In the genomic region with DNA sequence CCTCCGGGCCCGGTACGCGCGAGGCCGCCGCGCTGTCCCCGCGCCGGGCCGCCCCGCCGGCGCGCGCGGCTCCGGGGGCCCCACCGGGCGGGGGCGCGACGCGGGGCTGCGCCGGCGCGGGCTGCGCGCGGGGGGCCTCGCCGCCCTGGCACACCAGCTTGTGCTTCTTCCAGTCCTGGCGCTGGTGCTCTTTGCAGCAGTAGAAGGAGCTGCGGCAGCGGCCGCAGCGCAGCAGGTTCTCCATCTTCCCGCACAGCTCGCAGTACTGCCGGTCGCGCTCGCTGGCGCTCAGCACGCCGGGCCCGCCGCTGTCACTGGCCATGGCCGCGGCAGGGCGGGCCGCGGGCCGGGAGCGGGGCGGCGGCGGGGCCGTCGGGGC, we compare ENCODE assay signal across 8 mouse cellular contexts. TPM values are rescaled to one million over a fixed set of nuclear protein-coding genes. Genes with fewer than 3 reads are reported as not detected.
A peak's percentile ranks its signal among the peaks of the same experiment; 100 is the strongest.
DNase-seq lines count a peak whose midpoint lies in the region; ATAC-seq lines count a peak whose summit lies in the region.

No protein-coding gene starts in this region.

- peak overlapping the region; percentile 90 for H3K4me3 ChIP-seq in forebrain, embryonic 15.5 days
- H3K4me3 ChIP-seq in limb, embryonic 15.5 days: peak overlapping the region; percentile 86
- peak overlapping the region; percentile 93 for H3K4me3 ChIP-seq in neural tube, embryonic 14.5 days (ENCODE audit: low read depth, low read length)

- no peaks in the 10 kb centered on the region for H3K36me3 ChIP-seq in forebrain, embryonic 15.5 days
- no peaks in the 10 kb centered on the region for H3K36me3 ChIP-seq in limb, embryonic 15.5 days
- H3K36me3 ChIP-seq in neural tube, embryonic 14.5 days (ENCODE audit: control insufficient read depth, insufficient read depth, low read length): no peaks in the 10 kb centered on the region

- ATAC-seq in forebrain, embryonic 15.5 days (replicated peaks): peak; percentile 15; the same call in 1 of the 2 replicates
- no peak; the same call in 1 of the 2 replicates for ATAC-seq in limb, embryonic 15.5 days (ENCODE audit: insufficient number of reproducible peaks, low FRiP score, low TSS enrichment, low read depth)
- ATAC-seq in neural tube, embryonic 14.5 days (ENCODE audit: low read depth): peak; percentile 31

- no peaks in the 10 kb centered on the region for H3K27me3 ChIP-seq in forebrain, embryonic 15.5 days
- no peaks in the 10 kb centered on the region for H3K27me3 ChIP-seq in limb, embryonic 15.5 days
- H3K27me3 ChIP-seq in neural tube, embryonic 14.5 days (ENCODE audit: control insufficient read depth, insufficient read depth, low read length): no peaks in the 10 kb centered on the region

- peak overlapping the region; percentile 83 for H3K4me2 ChIP-seq in forebrain, embryonic 15.5 days (replicated peaks)
- peak overlapping the region; percentile 86 for H3K4me2 ChIP-seq in limb, embryonic 15.5 days
- peak overlapping the region; percentile 80 for H3K4me2 ChIP-seq in neural tube, embryonic 14.5 days (ENCODE audit: low read depth, low read length)

- H3K27ac ChIP-seq in forebrain, embryonic 15.5 days (replicated peaks): peak overlapping the region; percentile 96
- H3K27ac ChIP-seq in limb, embryonic 15.5 days: peak overlapping the region; percentile 96
- peak overlapping the region; percentile 97 for H3K27ac ChIP-seq in neural tube, embryonic 14.5 days (ENCODE audit: low read depth, low read length)

- peaks cover 49% of the 10 kb centered on the region for H3K4me1 ChIP-seq in forebrain, embryonic 15.5 days
- peaks cover 45% of the 10 kb centered on the region for H3K4me1 ChIP-seq in limb, embryonic 15.5 days
- H3K4me1 ChIP-seq in neural tube, embryonic 14.5 days (ENCODE audit: control insufficient read depth, insufficient read depth, low read length): peaks cover 34% of the 10 kb centered on the region

- WGBS in forebrain, embryonic 15.5 days: under 1% methylated on average over 60 of the region's 62 CpGs
- 2% methylated on average over 50 of the region's 62 CpGs for WGBS in limb, embryonic 15.5 days
- WGBS in neural tube, embryonic 14.5 days: under 1% methylated on average over 47 of the region's 62 CpGs

- no peaks in the 10 kb centered on the region for H3K9me3 ChIP-seq in forebrain, embryonic 15.5 days
- H3K9me3 ChIP-seq in limb, embryonic 15.5 days: no peaks in the 10 kb centered on the region
- H3K9me3 ChIP-seq in neural tube, embryonic 14.5 days (ENCODE audit: control insufficient read depth, low read length): no peaks in the 10 kb centered on the region

- peak; percentile 37 for DNase-seq in adrenal gland, postnatal 10 days
- DNase-seq in adrenal gland, adult 8-10 months: no peak
- peak; percentile 49 for DNase-seq in right cerebral cortex, postnatal 14 days
- no peak for DNase-seq in right cerebral cortex, adult 2 months (ENCODE audit: low spot score in 2 of 2)
- no peak for DNase-seq in urinary bladder, postnatal 25 days (ENCODE audit: low spot score)

- peak overlapping the region; percentile 82 for H3K9ac ChIP-seq in forebrain, embryonic 15.5 days (replicated peaks)
- peak overlapping the region; percentile 87 for H3K9ac ChIP-seq in limb, embryonic 15.5 days
- H3K9ac ChIP-seq in neural tube, embryonic 14.5 days (replicated peaks; ENCODE audit: low read depth, low read length): peak overlapping the region; percentile 97

RNA-seq across cellular contexts. Expression of a gene that starts 0.4 kb away (rescaled TPM):
- 10 to 100 TPM; 66.9 to 73.0 TPM for total RNA-seq in adrenal gland, postnatal 10 days (2021)
- 10 to 100 TPM; 48.2 to 56.7 (median 50.9) TPM for total RNA-seq in adrenal gland, adult 8-10 months (2022)
- polyA plus RNA-seq in forebrain, embryonic 15.5 days (2015; fragmentation: Nextera tagmentation; extraction: Ambion mirVana): 20.0 and 20.9 TPM in 2 replicates
- 13.4 and 16.5 TPM in 2 replicates for polyA plus RNA-seq in limb, embryonic 15.5 days (2015; fragmentation: Nextera tagmentation; extraction: Ambion mirVana)
- 22.6 and 25.7 TPM in 2 replicates for polyA plus RNA-seq in neural tube, embryonic 14.5 days (2014; fragmentation: Nextera tagmentation; extraction: Ambion mirVana)

RNA-seq across cellular contexts. Expression of a gene that starts 51.0 kb away (rescaled TPM):
- total RNA-seq in adrenal gland, postnatal 10 days (2021): 10 to 100 TPM; 20.2 to 21.3 TPM
- 10 to 100 TPM; 19.4 to 23.6 (median 21.5) TPM for total RNA-seq in adrenal gland, adult 8-10 months (2022)
- polyA plus RNA-seq in forebrain, embryonic 15.5 days (2015; fragmentation: Nextera tagmentation; extraction: Ambion mirVana): 11.9 and 12.0 TPM in 2 replicates
- 10.6 and 11.8 TPM in 2 replicates for polyA plus RNA-seq in limb, embryonic 15.5 days (2015; fragmentation: Nextera tagmentation; extraction: Ambion mirVana)
- 6.7 and 8.1 TPM in 2 replicates for polyA plus RNA-seq in neural tube, embryonic 14.5 days (2014; fragmentation: Nextera tagmentation; extraction: Ambion mirVana)

RNA-seq across cellular contexts. Expression of a gene that starts 51.2 kb away (rescaled TPM):
- total RNA-seq in adrenal gland, postnatal 10 days (2021): 10 to 100 TPM; 21.0 to 21.1 TPM
- total RNA-seq in adrenal gland, adult 8-10 months (2022): 10 to 100 TPM; 22.1 to 28.1 (median 25.0) TPM
- polyA plus RNA-seq in forebrain, embryonic 15.5 days (2015; fragmentation: Nextera tagmentation; extraction: Ambion mirVana): 14.4 and 15.5 TPM in 2 replicates
- 6.3 and 8.1 TPM in 2 replicates for polyA plus RNA-seq in limb, embryonic 15.5 days (2015; fragmentation: Nextera tagmentation; extraction: Ambion mirVana)
- polyA plus RNA-seq in neural tube, embryonic 14.5 days (2014; fragmentation: Nextera tagmentation; extraction: Ambion mirVana): 11.7 and 12.8 TPM in 2 replicates

Comparison
In these comparisons a context has a peak if more than half of its experiments do, and no peak if none do; other contexts are left out.
1. DNase-seq: peak in adrenal gland, postnatal 10 days (single experiment) and right cerebral cortex, postnatal 14 days (single experiment); none in adrenal gland, adult 8-10 months (single experiment), right cerebral cortex, adult 2 months (0 of 2) and urinary bladder, postnatal 25 days (single experiment).
2. Peak in every context shown above with its lines, with median percentiles within 50 percentile points of each other: H3K27ac ChIP-seq, H3K4me2 ChIP-seq, H3K4me3 ChIP-seq and H3K9ac ChIP-seq.